Mouse (Mus musculus): ENCODE results near the gene Ube2m.

GRCm38 (mm10) chr7:13013671-13014070 lies 24.4 kb downstream of the Ube2m start:
- TF ChIP-seq USF1 (IDR thresholded peaks at IDR 0.05; ENCODE audit: low read depth, low read length) = no peak
- no peak for TF ChIP-seq POLR2A (IDR thresholded peaks at IDR 0.05; ENCODE audit: low read depth, low read length)
- TF ChIP-seq CHD1 (IDR thresholded peaks at IDR 0.05; ENCODE audit: low read depth, low read length) = no peak
- no peak for TF ChIP-seq CTCF (conservative IDR thresholded peaks at IDR 0.05 in 1 of 2, IDR thresholded peaks at IDR 0.05 in 1 of 2; ENCODE audit: low read depth in 2 of 2, low read length in 2 of 2)

All from CH12.LX (cell line).